Mouse (Mus musculus): ENCODE measurements at regions not wholly inside any gene's neighbourhood (a gene's known extent, or its start where the extent isn't known, plus 50 kb on each side); places are given as distances from the start of the nearest gene placed in this dataset.

- WGBS: 65% methylated on average over 1 of the region's 1 CpGs
- Histone ChIP-seq H3K27ac (ENCODE audit: low read depth) (no peak overlapping the region), H3K9ac (replicated peaks; ENCODE audit: low read depth, low read length) (no peak overlapping the region), H3K4me1 (ENCODE audit: control insufficient read depth, insufficient read depth) (no peaks in the 10 kb centered on the region), H3K4me2 (ENCODE audit: low read depth, low read length) (no peak overlapping the region), H3K27me3 (ENCODE audit: control insufficient read depth, insufficient read depth, low read length) (no peaks in the 10 kb centered on the region), H3K4me3 (ENCODE audit: low read depth, low read length) (no peak overlapping the region), H3K36me3 (replicated peaks; ENCODE audit: control insufficient read depth, insufficient read depth, low read length) (no peaks in the 10 kb centered on the region), H3K9me3 (replicated peaks; ENCODE audit: control insufficient read depth, low read length) (no peaks in the 10 kb centered on the region)
- TF ChIP-seq CTCF (IDR thresholded peaks at IDR 0.05; ENCODE audit: low read depth) (no peak), EP300 (IDR thresholded peaks at IDR 0.05; ENCODE audit: low read depth) (no peak)
- no peak for DNase-seq (ENCODE audit: low spot score)
- ATAC-seq (ENCODE audit: insufficient read depth, low read depth): no peak
Observed at GRCm38 (mm10) chr10:110563571-110563970, 107.6 kb upstream of the Nav3 start.

DNA sequence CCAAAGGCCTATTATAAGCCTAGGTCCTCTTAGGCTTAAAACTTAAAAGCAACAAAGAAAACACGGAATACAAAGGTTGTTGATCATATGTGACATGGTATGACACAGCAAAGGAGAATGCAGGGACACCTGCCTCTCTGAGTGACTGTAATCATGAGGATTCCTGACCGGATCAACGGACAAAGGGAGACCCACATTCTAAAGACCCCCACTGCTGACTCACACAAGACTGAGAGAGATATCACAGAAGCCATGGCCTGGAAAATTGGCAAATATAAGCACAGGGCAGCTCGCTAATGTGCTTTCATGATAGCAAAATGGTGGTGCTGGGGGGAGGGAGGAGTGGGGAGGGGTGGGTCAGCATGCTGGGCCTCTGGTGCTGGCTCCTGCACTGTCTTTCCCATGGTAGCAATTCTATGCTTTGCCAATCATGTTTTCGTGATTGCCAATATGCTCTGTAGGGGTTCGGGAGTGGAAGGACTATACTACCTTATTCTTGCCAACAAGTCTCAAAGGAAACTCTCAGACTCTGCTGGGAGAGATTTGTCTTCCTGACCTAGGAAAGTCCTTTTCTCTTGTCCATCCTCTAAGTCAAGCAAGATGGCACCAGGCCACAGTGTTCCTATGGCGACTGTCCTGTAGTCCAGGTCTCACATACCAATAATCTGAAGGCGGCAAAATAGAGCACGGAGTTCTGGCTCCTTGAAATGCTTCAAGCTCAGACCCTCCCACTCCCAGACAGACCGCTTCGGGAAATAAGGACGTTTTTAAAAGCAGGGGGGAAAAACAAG is 110.5 kb upstream of the Nav3 start:
- H3K4me2 ChIP-seq (ENCODE audit: low read depth, low read length): no peak overlapping the region
- 77% methylated on average over 12 of the region's 12 CpGs for WGBS
- H3K9me3 ChIP-seq (replicated peaks; ENCODE audit: control insufficient read depth, low read length): no peaks in the 10 kb centered on the region
- no peak overlapping the region for H3K27ac ChIP-seq (ENCODE audit: low read depth)
- H3K36me3 ChIP-seq (replicated peaks; ENCODE audit: control insufficient read depth, insufficient read depth, low read length): no peaks in the 10 kb centered on the region
- H3K4me1 ChIP-seq (ENCODE audit: control insufficient read depth, insufficient read depth): no peaks in the 10 kb centered on the region
- H3K27me3 ChIP-seq (ENCODE audit: control insufficient read depth, insufficient read depth, low read length): no peaks in the 10 kb centered on the region
- no peak overlapping the region for H3K9ac ChIP-seq (replicated peaks; ENCODE audit: low read depth, low read length)
- no peak for TF ChIP-seq EP300 (IDR thresholded peaks at IDR 0.05; ENCODE audit: low read depth)
- TF ChIP-seq CTCF (IDR thresholded peaks at IDR 0.05; ENCODE audit: low read depth): no peak
- DNase-seq (ENCODE audit: low spot score): no peak
- H3K4me3 ChIP-seq (ENCODE audit: low read depth, low read length): no peak overlapping the region
- ATAC-seq (ENCODE audit: insufficient read depth, low read depth): no peak

DNA sequence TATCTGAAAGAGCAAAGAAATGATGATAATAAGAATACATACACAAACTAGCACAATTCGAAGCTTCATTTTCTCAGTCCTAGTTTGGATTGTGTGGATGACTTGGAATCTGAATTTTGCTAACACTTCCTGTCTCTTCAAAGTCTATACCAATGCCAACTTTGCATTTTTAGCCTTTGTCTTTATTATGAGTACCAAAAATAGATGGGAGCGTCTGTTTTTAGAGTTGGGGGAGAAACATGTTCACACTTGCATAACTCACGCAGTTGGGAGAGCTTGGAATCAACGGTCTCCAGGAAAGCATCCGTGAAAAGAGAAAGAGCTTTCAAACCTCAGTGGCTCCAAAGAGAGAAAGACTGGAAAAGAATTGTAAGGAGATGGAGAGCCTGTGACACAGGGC is 114.5 kb upstream of the Nav3 start:
- Histone ChIP-seq H3K9ac (replicated peaks; ENCODE audit: low read depth, low read length) (no peak overlapping the region), H3K9me3 (replicated peaks; ENCODE audit: control insufficient read depth, low read length) (no peaks in the 10 kb centered on the region), H3K27me3 (ENCODE audit: control insufficient read depth, insufficient read depth, low read length) (no peaks in the 10 kb centered on the region), H3K4me1 (ENCODE audit: control insufficient read depth, insufficient read depth) (peaks cover 4% of the 10 kb centered on the region; the same call in 1 of the 2 replicates), H3K4me3 (ENCODE audit: low read depth, low read length) (no peak overlapping the region), H3K36me3 (replicated peaks; ENCODE audit: control insufficient read depth, insufficient read depth, low read length) (no peaks in the 10 kb centered on the region), H3K27ac (ENCODE audit: low read depth) (no peak overlapping the region), H3K4me2 (ENCODE audit: low read depth, low read length) (no peak overlapping the region)
- ATAC-seq (ENCODE audit: insufficient read depth, low read depth) (no peak), DNase-seq (ENCODE audit: low spot score) (no peak)
- TF ChIP-seq CTCF (IDR thresholded peaks at IDR 0.05; ENCODE audit: low read depth) (no peak), EP300 (IDR thresholded peaks at IDR 0.05; ENCODE audit: low read depth) (no peak)
- WGBS: 41% methylated on average over 5 of the region's 5 CpGs

DNA sequence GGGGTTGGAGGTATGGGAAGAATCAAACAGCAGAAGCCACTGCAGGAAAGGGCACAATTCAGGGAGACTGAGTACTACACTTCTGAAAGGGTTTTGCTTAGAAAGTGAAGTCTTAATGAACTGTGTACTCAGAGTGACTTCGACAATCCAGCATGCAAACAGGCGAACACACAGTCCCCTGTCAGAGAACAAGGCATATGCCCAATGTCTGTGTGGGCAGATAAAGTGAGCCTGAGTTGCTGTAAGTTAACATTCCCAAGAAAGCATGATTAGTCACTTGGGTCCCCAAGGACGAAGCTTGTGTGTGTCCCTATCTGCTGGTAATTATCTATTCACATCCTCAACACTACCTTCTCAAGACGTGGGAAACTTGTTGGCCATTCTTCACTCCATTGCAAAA is 115.2 kb upstream of the Nav3 start:
- 39% methylated on average over 4 of the region's 4 CpGs for WGBS
- Histone ChIP-seq H3K36me3 (replicated peaks; ENCODE audit: control insufficient read depth, insufficient read depth, low read length) (no peaks in the 10 kb centered on the region), H3K9ac (replicated peaks; ENCODE audit: low read depth, low read length) (no peak overlapping the region), H3K27ac (ENCODE audit: low read depth) (no peak overlapping the region), H3K4me2 (ENCODE audit: low read depth, low read length) (no peak overlapping the region), H3K27me3 (ENCODE audit: control insufficient read depth, insufficient read depth, low read length) (no peaks in the 10 kb centered on the region), H3K4me1 (ENCODE audit: control insufficient read depth, insufficient read depth) (peaks cover 4% of the 10 kb centered on the region; the same call in 1 of the 2 replicates), H3K4me3 (ENCODE audit: low read depth, low read length) (no peak overlapping the region), H3K9me3 (replicated peaks; ENCODE audit: control insufficient read depth, low read length) (no peaks in the 10 kb centered on the region)
- no peak for TF ChIP-seq CTCF (IDR thresholded peaks at IDR 0.05; ENCODE audit: low read depth)
- TF ChIP-seq EP300 (IDR thresholded peaks at IDR 0.05; ENCODE audit: low read depth): no peak
- DNase-seq (ENCODE audit: low spot score) (peak; percentile 10), ATAC-seq (ENCODE audit: insufficient read depth, low read depth) (peak; percentile 47; the same call in 1 of the 2 replicates)

- WGBS: 30% methylated on average over 7 of the region's 7 CpGs
- H3K4me1 ChIP-seq (ENCODE audit: control insufficient read depth, insufficient read depth): peaks cover 4% of the 10 kb centered on the region; the same call in 1 of the 2 replicates
- peak; percentile 38 for DNase-seq (ENCODE audit: low spot score)
- TF ChIP-seq CTCF (IDR thresholded peaks at IDR 0.05; ENCODE audit: low read depth) (no peak), EP300 (IDR thresholded peaks at IDR 0.05; ENCODE audit: low read depth) (no peak)
- no peaks in the 10 kb centered on the region for H3K27me3 ChIP-seq (ENCODE audit: control insufficient read depth, insufficient read depth, low read length)
- no peaks in the 10 kb centered on the region for H3K9me3 ChIP-seq (replicated peaks; ENCODE audit: control insufficient read depth, low read length)
- H3K4me2 ChIP-seq (ENCODE audit: low read depth, low read length): peak overlapping the region; percentile 4; the same call in 1 of the 2 replicates
- H3K36me3 ChIP-seq (replicated peaks; ENCODE audit: control insufficient read depth, insufficient read depth, low read length): no peaks in the 10 kb centered on the region
- H3K4me3 ChIP-seq (ENCODE audit: low read depth, low read length): no peak overlapping the region
- no peak overlapping the region for H3K27ac ChIP-seq (ENCODE audit: low read depth)
- H3K9ac ChIP-seq (replicated peaks; ENCODE audit: low read depth, low read length): no peak overlapping the region
- ATAC-seq (ENCODE audit: insufficient read depth, low read depth): no peak
Observed at GRCm38 (mm10) chr10:110573530-110573929, 117.5 kb upstream of the Nav3 start.

GRCm38 (mm10) chr10:110586029-110586428 is 130.0 kb upstream of the Nav3 start:
- H3K27me3 ChIP-seq (ENCODE audit: control insufficient read depth, insufficient read depth, low read length): no peaks in the 10 kb centered on the region
- no peak overlapping the region for H3K4me3 ChIP-seq (ENCODE audit: low read depth, low read length)
- ATAC-seq (ENCODE audit: insufficient read depth, low read depth) (no peak), DNase-seq (ENCODE audit: low spot score) (no peak)
- no peak overlapping the region for H3K4me2 ChIP-seq (ENCODE audit: low read depth, low read length)
- 49% methylated on average over 8 of the region's 8 CpGs for WGBS
- H3K9me3 ChIP-seq (replicated peaks; ENCODE audit: control insufficient read depth, low read length): no peaks in the 10 kb centered on the region
- TF ChIP-seq EP300 (IDR thresholded peaks at IDR 0.05; ENCODE audit: low read depth): no peak
- no peak overlapping the region for H3K27ac ChIP-seq (ENCODE audit: low read depth)
- H3K36me3 ChIP-seq (replicated peaks; ENCODE audit: control insufficient read depth, insufficient read depth, low read length): no peaks in the 10 kb centered on the region
- peaks cover 5% of the 10 kb centered on the region; the same call in 1 of the 2 replicates for H3K4me1 ChIP-seq (ENCODE audit: control insufficient read depth, insufficient read depth)
- H3K9ac ChIP-seq (replicated peaks; ENCODE audit: low read depth, low read length): no peak overlapping the region

Measured in heart, postnatal 0 days (tissue).